Mouse (Mus musculus) ES-Bruce4 (cell line): ENCODE results near the gene Ptpdc1.

ENCODE experiments used
- CTCF ChIP-seq: IDR thresholded peaks from one replicate; pipeline ENCODE4 v1.8.1; 2011; ENCODE audit warnings: low read depth, low read length
- EP300 ChIP-seq: IDR thresholded peaks from 2 replicates; pipeline ENCODE4 v1.6.1; 2011; ENCODE audit warnings: low read depth, low read length; ENCODE audit not compliant: insufficient read depth
- POLR2A ChIP-seq: IDR thresholded peaks from one replicate; pipeline ENCODE4 v1.8.1; 2011; ENCODE audit warnings: low read length; ENCODE audit not compliant: insufficient read depth

DNA sequence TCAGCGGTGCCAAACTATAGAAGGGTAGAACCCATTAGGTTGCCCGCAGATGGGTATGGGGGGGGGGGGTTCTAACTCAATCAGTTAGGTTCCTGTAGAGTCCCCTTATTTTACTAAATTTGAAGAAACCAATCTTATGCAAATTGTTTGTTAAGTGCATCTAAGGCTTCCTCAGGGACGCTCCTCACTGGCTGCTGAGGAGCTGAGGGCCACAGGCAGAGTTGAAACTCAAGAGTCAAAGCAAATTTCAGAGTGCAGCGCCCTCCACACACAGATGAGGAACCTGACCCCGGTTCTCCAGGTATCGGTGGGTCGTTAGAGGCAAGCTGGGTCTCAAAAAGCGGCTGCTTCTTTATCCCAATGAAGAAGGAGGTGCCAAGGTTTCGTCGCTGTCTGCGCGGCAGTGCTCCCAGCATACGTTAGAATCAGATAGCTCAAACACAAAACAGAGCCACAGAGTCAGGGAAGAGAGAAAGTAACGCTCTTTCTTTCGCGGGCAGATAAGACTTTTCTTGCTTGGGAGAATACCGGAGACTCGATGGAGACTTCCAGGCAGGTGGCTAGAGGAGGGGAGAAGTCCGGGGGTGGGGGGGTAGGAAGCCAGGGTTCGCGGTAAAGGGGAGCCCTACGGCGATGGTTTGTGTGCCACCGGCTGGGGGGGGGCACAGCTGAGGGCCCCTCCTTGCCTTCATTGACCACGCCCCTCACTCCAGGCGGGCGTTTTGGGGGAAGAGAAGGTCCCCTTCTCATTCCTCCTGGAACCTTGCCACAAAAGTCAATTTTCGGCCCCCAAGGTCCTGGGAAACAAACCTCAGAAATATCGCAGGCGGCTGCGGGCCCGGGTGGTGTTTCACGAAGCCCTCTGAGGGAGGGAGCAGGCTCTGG is 42.9 kb upstream of the Ptpdc1 start:
- no peak for TF ChIP-seq CTCF
- TF ChIP-seq POLR2A = no peak
- TF ChIP-seq EP300 = no peak
